Comparison of ENCODE assay signal across 39 mouse cellular contexts in genomic region chr2:84655864-84656263, GRCm38 (mm10). TPM values are rescaled to one million over a fixed set of nuclear protein-coding genes. Genes with fewer than 3 reads are reported as not detected.
DNase-seq lines count a peak whose midpoint lies in the region; ATAC-seq and TF ChIP-seq lines count a peak whose summit lies in the region.
"Had no signal": no experiment of that assay in that cellular context is flagged by ENCODE, and none has a peak within 500 bp of the region (broad histone marks: within the 10 kb centered on the region; RNA-seq: fewer than 3 reads in every experiment).

No protein-coding gene starts in this region.

- H3K27me3 ChIP-seq in CH12.LX (replicated peaks), result no peaks in the 10 kb centered on the region
- no peaks in the 10 kb centered on the region for H3K27me3 ChIP-seq in forebrain, embryonic 10.5 days (ENCODE audit: poor library complexity, severe bottlenecking)
- H3K27me3 ChIP-seq: embryonic facial prominence, embryonic 13.5 days; heart, embryonic 12.5 days; hindbrain, embryonic 15.5 days; neural tube, embryonic 12.5 days; Patski had no signal

- in situ Hi-C loops in CH12.LX (cut with MboI; ENCODE audit: low pct_ligation_motif_present, low pct_unique_long_range_greater_than_20kb, low sequenced_read_pairs), result loop anchor here (25.0 kb wide), 1 partner anchor 194 kb away; no protein-coding TSS in a partner anchor

- TF ChIP-seq EP300 in CH12.LX (IDR thresholded peaks at IDR 0.05; ENCODE audit: low read length), result peak; percentile 70

- 71% methylated on average over 1 of the region's 1 CpGs for WGBS in forebrain, embryonic 10.5 days

- DNase-seq in 416B (ENCODE audit: low read depth) (peak; percentile 57), CH12.LX (ENCODE audit: extremely low read depth) (peak; percentile 60)
- DNase-seq in forebrain, embryonic 10.5 days (ENCODE audit: extremely low spot score, low spot score), result no peak
- DNase-seq in layer of hippocampus, adult 9-10 months (ENCODE audit: low spot score), result no peak
- no peak for DNase-seq in cerebellum, postnatal 36 days
- DNase-seq: adrenal gland, postnatal 10 days; cerebellum, adult 11 months; cerebellum, adult 9-10 months; gastrocnemius, postnatal 25 days; heart, adult 2 months; kidney, adult 2 months; kidney, postnatal 4 days; layer of hippocampus, postnatal 36 days; liver; lung, adult 2 months; lung, postnatal 10 days; thymus, postnatal 14 days had no signal

- no peak overlapping the region for H3K9ac ChIP-seq in CH12.LX (ENCODE audit: insufficient read depth, low read depth)
- H3K9ac ChIP-seq: embryonic facial prominence, embryonic 13.5 days; heart, embryonic 12.5 days; hindbrain, embryonic 15.5 days; liver, embryonic 14.5 days; neural tube, embryonic 12.5 days had no signal

- peaks cover 3 to 14% of the 10 kb centered on the region in 2 experiments; a peak in 3 of 4 replicates for H3K4me1 ChIP-seq in CH12.LX (ENCODE audit: control insufficient read depth in 1 of 2, insufficient read depth in 2 of 2)
- H3K4me1 ChIP-seq in forebrain, embryonic 10.5 days, result peaks cover 8% of the 10 kb centered on the region
- H3K4me1 ChIP-seq: embryonic facial prominence, embryonic 13.5 days; heart, embryonic 12.5 days; hindbrain, embryonic 10.5 days; neural tube, embryonic 12.5 days had no signal

- no peak overlapping the region for H3K4me2 ChIP-seq in CH12.LX (ENCODE audit: insufficient read depth, low read depth, poor library complexity, severe bottlenecking)
- H3K4me2 ChIP-seq: embryonic facial prominence, embryonic 13.5 days; heart, embryonic 12.5 days; hindbrain, embryonic 15.5 days; midbrain, embryonic 11.5 days; neural tube, embryonic 12.5 days had no signal

- dilution Hi-C loops in CH12.LX (cut with MboI; ENCODE audit: extremely low pct_ligation_motif_present, extremely low pct_unique_long_range_greater_than_20kb, low sequenced_read_pairs), result no loop called here

- TF ChIP-seq CTCF in CH12.LX (conservative IDR thresholded peaks at IDR 0.05 in 1 of 2, IDR thresholded peaks at IDR 0.05 in 1 of 2; ENCODE audit: low read depth in 2 of 2, low read length in 2 of 2), result no peak

- H3K27ac ChIP-seq in CH12.LX (ENCODE audit: insufficient read depth, low read depth), result no peak overlapping the region
- no peak overlapping the region for H3K27ac ChIP-seq in forebrain, embryonic 10.5 days
- H3K27ac ChIP-seq: embryonic facial prominence, embryonic 13.5 days; heart, adult 2 months; hindbrain, embryonic 10.5 days; hindbrain, embryonic 15.5 days; liver, embryonic 14.5 days; neural tube, embryonic 12.5 days had no signal

- no peaks in the 10 kb centered on the region for H3K36me3 ChIP-seq in CH12.LX (replicated peaks in 1 of 2; ENCODE audit: control insufficient read depth in 1 of 2, insufficient read depth in 1 of 2, low read length in 1 of 2)
- H3K36me3 ChIP-seq in forebrain, embryonic 10.5 days (replicated peaks), result no peaks in the 10 kb centered on the region
- H3K36me3 ChIP-seq: embryonic facial prominence, embryonic 13.5 days; G1E; heart, embryonic 12.5 days; hindbrain, embryonic 10.5 days; hindbrain, embryonic 15.5 days; neural tube, embryonic 12.5 days had no signal

- peak; percentile 88 to 93 for ATAC-seq in hematopoietic stem cell, adult 5-6 weeks (replicated peaks in 1 of 2; ENCODE audit: insufficient read depth in 1 of 2, low FRiP score in 2 of 2, low TSS enrichment in 1 of 2, low read depth in 1 of 2, poor library complexity in 2 of 2, severe bottlenecking in 2 of 2)
- ATAC-seq in neutrophil, adult 5-6 weeks (ENCODE audit: extremely low read depth, insufficient number of reproducible peaks, low FRiP score, poor library complexity, severe bottlenecking), result peak; percentile 91
- ATAC-seq: midbrain, embryonic 16.5 days; Patski had no signal

- TF ChIP-seq RAD21 in CH12.LX (IDR thresholded peaks at IDR 0.05; ENCODE audit: low read depth, low read length), result no peak

- no peaks in the 10 kb centered on the region for H3K79me2 ChIP-seq in CH12.LX (replicated peaks; ENCODE audit: control insufficient read depth, extremely low read depth, insufficient read depth, poor library complexity, severe bottlenecking)

- H3K4me3 ChIP-seq in CH12.LX (replicated peaks in 1 of 3; ENCODE audit: low read depth in 2 of 3, low read length in 2 of 3, poor library complexity in 1 of 3), result no peak overlapping the region
- no peak overlapping the region for H3K4me3 ChIP-seq in forebrain, embryonic 10.5 days
- H3K4me3 ChIP-seq: embryonic facial prominence, embryonic 13.5 days; heart, adult 2 months; heart, embryonic 12.5 days; hindbrain, embryonic 10.5 days; hindbrain, embryonic 15.5 days; myocyte; neural tube, embryonic 12.5 days had no signal

- no peak for TF ChIP-seq POLR2A in CH12.LX (IDR thresholded peaks at IDR 0.05; ENCODE audit: low read depth, low read length)

- peaks cover 2% of the 10 kb centered on the region for H3K9me3 ChIP-seq in CH12.LX (replicated peaks; ENCODE audit: low read length)
- peaks cover 5% of the 10 kb centered on the region; the same call in 1 of the 2 replicates for H3K9me3 ChIP-seq in forebrain, embryonic 10.5 days
- H3K9me3 ChIP-seq: embryonic facial prominence, embryonic 13.5 days; G1E; heart, embryonic 12.5 days; hindbrain, embryonic 15.5 days had no signal

TF ChIP-seq in CH12.LX, 34 proteins besides CTCF, POLR2A, EP300 and RAD21:
- TF ChIP-seq MAZ (IDR thresholded peaks at IDR 0.05; ENCODE audit: low read depth, low read length) (no peak), CHD1 (IDR thresholded peaks at IDR 0.05; ENCODE audit: low read depth, low read length) (no peak), JUND (conservative IDR thresholded peaks at IDR 0.05; ENCODE audit: low read depth, low read length) (peak; percentile 22; the same call in 1 of the 2 replicates), IRF4 (IDR thresholded peaks at IDR 0.05; ENCODE audit: low read depth, low read length) (peak; percentile 75), POLR2AphosphoS2 (IDR thresholded peaks at IDR 0.05; ENCODE audit: low read depth, low read length) (no peak), MYC (IDR thresholded peaks at IDR 0.05; ENCODE audit: low read depth, low read length) (0 out of 2 replicates have a peak, but pooled peaks have one; percentile 25), ZMIZ1 (IDR thresholded peaks at IDR 0.05; ENCODE audit: low read depth, low read length) (no peak), TCF12 (IDR thresholded peaks at IDR 0.05; ENCODE audit: low read depth, low read length) (no peak), ZNF384 (IDR thresholded peaks at IDR 0.05; ENCODE audit: low read depth, low read length) (peak; percentile 87), GABPA (IDR thresholded peaks at IDR 0.05; ENCODE audit: insufficient replicate concordance, low read depth, low read length) (no peak), ELF1 (IDR thresholded peaks at IDR 0.05; ENCODE audit: low read depth, low read length) (0 out of 2 replicates have a peak, but pooled peaks have one; percentile 13), NELFE (IDR thresholded peaks at IDR 0.05; ENCODE audit: low read depth, low read length) (no peak), SMC3 (IDR thresholded peaks at IDR 0.05; ENCODE audit: low read depth, low read length) (no peak)

RNA-seq across cellular contexts. Expression of gene Btbd18, which starts 3.0 kb away (rescaled TPM):
- total RNA-seq in CH12.LX (2012; rRNA removed) (0.04 and 0.08 TPM in 2 replicates), CH12.LX (2014; rRNA removed) (not detected in 2 replicates)
- polyA plus RNA-seq in CH12.LX (2012; ENCODE audit: insufficient read length, low read depth), result 0.18 and 0.24 TPM in 2 replicates
- total RNA-seq in hematopoietic stem cell, adult 5-6 weeks (2017), result 0.13 TPM in 1 of 2 replicates, not detected in the other
- total RNA-seq in neutrophil, adult 5-6 weeks (2017), result not detected in 2 replicates
- polyA plus RNA-seq in forebrain, embryonic 10.5 days (2016; fragmentation: Nextera tagmentation; extraction: Ambion mirVana), result 0.32 and 0.58 TPM in 2 replicates
- total RNA-seq: gastrocnemius, postnatal 25 days; heart, adult 2 months; layer of hippocampus, adult 8-10 months; layer of hippocampus, postnatal 36 days had no signal
- polyA plus RNA-seq: G1E; heart, adult 2 months; liver, embryonic 14.5 days; urinary bladder, adult 2 months had no signal

RNA-seq across cellular contexts. Expression of gene Ctnnd1, which starts 5.3 kb away (rescaled TPM):
- total RNA-seq in CH12.LX (2012; rRNA removed) (2.7 and 2.8 TPM in 2 replicates), CH12.LX (2014; rRNA removed) (0.28 and 0.38 TPM in 2 replicates)
- polyA plus RNA-seq in CH12.LX (2012; ENCODE audit: insufficient read length, low read depth), result 1.2 and 1.5 TPM in 2 replicates
- total RNA-seq in hematopoietic stem cell, adult 5-6 weeks (2017), result 24.5 and 32.2 TPM in 2 replicates
- 2.1 and 4.2 TPM in 2 replicates for total RNA-seq in neutrophil, adult 5-6 weeks (2017)
- polyA plus RNA-seq in forebrain, embryonic 10.5 days (2016; fragmentation: Nextera tagmentation; extraction: Ambion mirVana), result 40.6 and 43.9 TPM in 2 replicates

RNA-seq across cellular contexts. Expression of gene Selenoh, which starts 14.7 kb away (rescaled TPM):
- total RNA-seq in CH12.LX (2012; rRNA removed), result 453 and 473 TPM in 2 replicates
- 408 and 428 TPM in 2 replicates for total RNA-seq in CH12.LX (2014; rRNA removed)
- 275 and 277 TPM in 2 replicates for polyA plus RNA-seq in CH12.LX (2012; ENCODE audit: insufficient read length, low read depth)
- total RNA-seq in hematopoietic stem cell, adult 5-6 weeks (2017), result 81.5 and 84.4 TPM in 2 replicates
- total RNA-seq in neutrophil, adult 5-6 weeks (2017), result 20.6 and 24.8 TPM in 2 replicates
- polyA plus RNA-seq in forebrain, embryonic 10.5 days (2016; fragmentation: Nextera tagmentation; extraction: Ambion mirVana), result 552 and 592 TPM in 2 replicates

RNA-seq across cellular contexts. Expression of gene Gm28635, which starts 22.0 kb away (rescaled TPM):
- not detected in 2 replicates for total RNA-seq in CH12.LX (2012; rRNA removed)
- not detected in 2 replicates for total RNA-seq in CH12.LX (2014; rRNA removed)
- not detected in 2 replicates for polyA plus RNA-seq in CH12.LX (2012; ENCODE audit: insufficient read length, low read depth)
- total RNA-seq in hematopoietic stem cell, adult 5-6 weeks (2017), result not detected in 2 replicates
- total RNA-seq in neutrophil, adult 5-6 weeks (2017), result 0.12 TPM in 1 of 2 replicates, not detected in the other
- not detected in 2 replicates for polyA plus RNA-seq in forebrain, embryonic 10.5 days (2016; fragmentation: Nextera tagmentation; extraction: Ambion mirVana)
- total RNA-seq: adrenal gland, postnatal 10 days; G1E had no signal
- polyA plus RNA-seq: C2C12; embryonic facial prominence, embryonic 13.5 days; forebrain, embryonic 11.5 days; G1E; heart, adult 2 months; heart, embryonic 12.5 days; heart, postnatal 0 days; hindbrain, embryonic 10.5 days; hindbrain, embryonic 15.5 days; intestine, embryonic 14.5 days; kidney, adult 2 months; kidney, embryonic 16.5 days; limb, embryonic 11.5 days; lung, adult 2 months; midbrain, embryonic 11.5 days; midbrain, embryonic 16.5 days; myocyte; neural tube, embryonic 12.5 days; Patski; stomach, embryonic 16.5 days; urinary bladder, adult 2 months had no signal

RNA-seq across cellular contexts. Expression of gene Med19, which starts 22.3 kb away (rescaled TPM):
- total RNA-seq in CH12.LX (2012; rRNA removed) (10.7 and 12.7 TPM in 2 replicates), CH12.LX (2014; rRNA removed) (25.6 and 25.9 TPM in 2 replicates)
- 23.1 and 24.7 TPM in 2 replicates for polyA plus RNA-seq in CH12.LX (2012; ENCODE audit: insufficient read length, low read depth)
- 25.0 and 28.6 TPM in 2 replicates for total RNA-seq in hematopoietic stem cell, adult 5-6 weeks (2017)
- 14.5 and 16.5 TPM in 2 replicates for total RNA-seq in neutrophil, adult 5-6 weeks (2017)
- polyA plus RNA-seq in forebrain, embryonic 10.5 days (2016; fragmentation: Nextera tagmentation; extraction: Ambion mirVana), result 50.1 and 51.5 TPM in 2 replicates

Comparison
In these comparisons a context has a peak if more than half of its experiments do, and no peak if none do; other contexts are left out.
1. DNase-seq: peak in 416B (single experiment) and CH12.LX (single experiment); none in forebrain, embryonic 10.5 days (single experiment), layer of hippocampus, adult 9-10 months (single experiment) and cerebellum, postnatal 36 days (0 of 2).